Mouse (Mus musculus): ENCODE data around the gene Actg1. TPM values are rescaled to one million over a fixed set of nuclear protein-coding genes. Genes with fewer than 3 reads are reported as not detected.

Gene Actg1
- polyA plus RNA-seq, 1 experiment from 2014 or later = 2,251 TPM

GRCm38 (mm10) chr11:120335431-120336021 lies 12.8 kb downstream of the Actg1 start:
- no peaks in the 10 kb centered on the region for H3K4me1 ChIP-seq (replicated peaks; ENCODE audit: insufficient read depth, low read length)
- no peak for TF ChIP-seq CTCF (IDR thresholded peaks at IDR 0.05; ENCODE audit: low read depth)
- DNase-seq (ENCODE audit: low spot score) = no peak
- no peak overlapping the region for H3K4me2 ChIP-seq (ENCODE audit: low read length)
- no peak overlapping the region for H3K27ac ChIP-seq
- H3K27me3 ChIP-seq (ENCODE audit: insufficient read depth, low read length) = no peaks in the 10 kb centered on the region
- no peak for ATAC-seq (replicated peaks; ENCODE audit: low FRiP score, low read depth)
- 81% methylated on average over 6 of the region's 6 CpGs for WGBS
- no peak overlapping the region for H3K4me3 ChIP-seq (replicated peaks; ENCODE audit: low read depth, low read length)
- H3K9me3 ChIP-seq (replicated peaks; ENCODE audit: low read length) = no peaks in the 10 kb centered on the region
- H3K36me3 ChIP-seq (ENCODE audit: insufficient read depth, low read length) = no peaks in the 10 kb centered on the region
- no peak overlapping the region for H3K9ac ChIP-seq (ENCODE audit: low read depth, low read length)

DNA sequence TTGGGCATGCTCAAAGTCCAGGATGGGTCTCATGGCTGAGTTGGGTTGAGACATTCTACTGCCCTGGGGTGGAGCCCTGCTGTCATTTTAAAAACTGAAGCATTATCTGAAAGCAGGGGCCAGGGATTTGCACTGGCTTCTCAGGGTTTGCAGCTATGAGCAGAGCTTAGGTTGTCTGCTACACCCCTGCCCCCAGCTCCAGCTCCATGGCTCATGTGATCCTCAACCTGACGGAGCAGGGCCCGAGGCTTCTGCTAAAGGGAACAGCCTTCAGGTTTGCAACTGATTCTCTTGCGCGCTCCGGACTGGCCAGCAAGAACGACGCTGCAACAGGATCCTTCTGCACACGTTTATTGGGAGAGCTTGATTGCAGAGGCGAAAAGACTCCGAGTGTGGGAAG lies 28.2 kb downstream of the Actg1 start:
- WGBS = 95% methylated on average over 10 of the region's 10 CpGs
- H3K27me3 ChIP-seq (ENCODE audit: insufficient read depth, low read length) = no peaks in the 10 kb centered on the region
- H3K4me1 ChIP-seq (replicated peaks; ENCODE audit: insufficient read depth, low read length) = peaks cover 8% of the 10 kb centered on the region; the same call in 1 of the 2 replicates
- no peak overlapping the region for H3K9ac ChIP-seq (ENCODE audit: low read depth, low read length)
- ATAC-seq (replicated peaks; ENCODE audit: low FRiP score, low read depth) (no peak), DNase-seq (ENCODE audit: low spot score) (no peak)
- H3K27ac ChIP-seq = no peak overlapping the region
- no peaks in the 10 kb centered on the region for H3K9me3 ChIP-seq (replicated peaks; ENCODE audit: low read length)
- no peak for TF ChIP-seq CTCF (IDR thresholded peaks at IDR 0.05; ENCODE audit: low read depth)
- no peak overlapping the region for H3K4me2 ChIP-seq (ENCODE audit: low read length)
- no peaks in the 10 kb centered on the region for H3K36me3 ChIP-seq (ENCODE audit: insufficient read depth, low read length)
- H3K4me3 ChIP-seq (replicated peaks; ENCODE audit: low read depth, low read length) = no peak overlapping the region

DNA sequence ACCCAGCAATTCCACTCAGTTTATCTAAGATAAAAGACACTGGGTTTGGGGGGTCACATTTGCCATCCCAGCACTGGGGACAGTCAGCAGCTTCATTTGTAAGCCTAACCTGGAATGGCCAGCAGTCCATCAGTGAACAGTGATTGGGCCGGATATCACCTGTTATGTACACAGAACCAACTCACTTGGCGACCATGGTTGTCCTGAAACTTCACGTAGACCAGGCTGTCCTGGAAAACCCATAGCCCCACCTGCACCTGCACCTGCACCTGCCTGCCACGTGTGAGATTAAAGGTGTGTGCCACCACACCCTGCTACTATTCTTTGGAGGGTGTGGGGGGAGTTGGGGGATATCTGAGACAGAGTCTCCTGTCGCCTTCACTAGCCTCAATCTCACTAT lies 29.0 kb downstream of the Actg1 start:
- no peaks in the 10 kb centered on the region for H3K27me3 ChIP-seq (ENCODE audit: insufficient read depth, low read length)

DNA sequence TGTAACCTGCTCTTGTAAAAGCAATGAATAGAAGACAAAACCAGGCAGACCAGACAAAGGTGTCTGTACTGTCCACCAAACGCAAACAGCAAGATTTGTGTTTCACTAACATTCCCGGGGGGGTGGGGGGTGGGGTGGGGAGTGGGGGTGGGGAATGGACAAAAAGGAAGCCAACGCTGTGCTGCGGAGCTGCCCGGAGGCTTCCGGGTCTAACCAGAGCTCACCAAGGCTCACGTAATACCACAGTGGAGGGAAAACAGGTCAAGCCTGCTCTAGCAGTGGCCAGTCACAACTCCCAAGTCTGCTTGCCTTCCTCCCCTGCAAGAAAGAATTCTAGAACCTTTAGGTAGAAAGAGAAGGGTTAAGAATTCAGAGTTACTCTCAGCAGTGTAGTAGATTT lies 30.9 kb downstream of the Actg1 start:
- DNase-seq (ENCODE audit: low spot score) (no peak), ATAC-seq (replicated peaks; ENCODE audit: low FRiP score, low read depth) (no peak)
- Histone ChIP-seq H3K4me2 (ENCODE audit: low read length) (peak overlapping the region; percentile 87), H3K4me3 (replicated peaks; ENCODE audit: low read depth, low read length) (no peak overlapping the region), H3K27ac (peak overlapping the region; percentile 97), H3K36me3 (ENCODE audit: insufficient read depth, low read length) (no peaks in the 10 kb centered on the region), H3K27me3 (ENCODE audit: insufficient read depth, low read length) (no peaks in the 10 kb centered on the region), H3K9me3 (replicated peaks; ENCODE audit: low read length) (no peaks in the 10 kb centered on the region), H3K4me1 (replicated peaks; ENCODE audit: insufficient read depth, low read length) (peaks cover 8% of the 10 kb centered on the region; the same call in 1 of the 2 replicates), H3K9ac (ENCODE audit: low read depth, low read length) (no peak overlapping the region)
- WGBS = 50% methylated on average over 7 of the region's 7 CpGs
- TF ChIP-seq CTCF (IDR thresholded peaks at IDR 0.05; ENCODE audit: low read depth) = no peak

More for the DNA sequence above, 29.0 kb downstream of the Actg1 start:
- H3K4me2 ChIP-seq (ENCODE audit: low read length) = no peak overlapping the region
- no peak overlapping the region for H3K27ac ChIP-seq
- no peaks in the 10 kb centered on the region for H3K9me3 ChIP-seq (replicated peaks; ENCODE audit: low read length)
- H3K9ac ChIP-seq (ENCODE audit: low read depth, low read length) = no peak overlapping the region
- WGBS = 95% methylated on average over 5 of the region's 5 CpGs
- DNase-seq (ENCODE audit: low spot score) = no peak
- H3K36me3 ChIP-seq (ENCODE audit: insufficient read depth, low read length) = no peaks in the 10 kb centered on the region
- no peak for ATAC-seq (replicated peaks; ENCODE audit: low FRiP score, low read depth)
- no peak overlapping the region for H3K4me3 ChIP-seq (replicated peaks; ENCODE audit: low read depth, low read length)
- TF ChIP-seq CTCF (IDR thresholded peaks at IDR 0.05; ENCODE audit: low read depth) = no peak
- peaks cover 8% of the 10 kb centered on the region; the same call in 1 of the 2 replicates for H3K4me1 ChIP-seq (replicated peaks; ENCODE audit: insufficient read depth, low read length)

GRCm38 (mm10) chr11:120316690-120317254 lies 31.6 kb downstream of the Actg1 start:
- peaks cover 10% of the 10 kb centered on the region; the same call in 1 of the 2 replicates for H3K4me1 ChIP-seq (replicated peaks; ENCODE audit: insufficient read depth, low read length)
- H3K36me3 ChIP-seq (ENCODE audit: insufficient read depth, low read length) = no peaks in the 10 kb centered on the region
- no peaks in the 10 kb centered on the region for H3K9me3 ChIP-seq (replicated peaks; ENCODE audit: low read length)
- 8% methylated on average over 13 of the region's 13 CpGs for WGBS
- no peaks in the 10 kb centered on the region for H3K27me3 ChIP-seq (ENCODE audit: insufficient read depth, low read length)
- H3K9ac ChIP-seq (ENCODE audit: low read depth, low read length) = peak overlapping the region; percentile 71
- TF ChIP-seq CTCF (IDR thresholded peaks at IDR 0.05; ENCODE audit: low read depth) = no peak
- peak overlapping the region; percentile 44 for H3K4me3 ChIP-seq (replicated peaks; ENCODE audit: low read depth, low read length)
- peak overlapping the region; percentile 87 for H3K4me2 ChIP-seq (ENCODE audit: low read length)
- no peak for ATAC-seq (replicated peaks; ENCODE audit: low FRiP score, low read depth)
- DNase-seq (ENCODE audit: low spot score) = peak; percentile 47
- peak overlapping the region; percentile 97 for H3K27ac ChIP-seq

DNA sequence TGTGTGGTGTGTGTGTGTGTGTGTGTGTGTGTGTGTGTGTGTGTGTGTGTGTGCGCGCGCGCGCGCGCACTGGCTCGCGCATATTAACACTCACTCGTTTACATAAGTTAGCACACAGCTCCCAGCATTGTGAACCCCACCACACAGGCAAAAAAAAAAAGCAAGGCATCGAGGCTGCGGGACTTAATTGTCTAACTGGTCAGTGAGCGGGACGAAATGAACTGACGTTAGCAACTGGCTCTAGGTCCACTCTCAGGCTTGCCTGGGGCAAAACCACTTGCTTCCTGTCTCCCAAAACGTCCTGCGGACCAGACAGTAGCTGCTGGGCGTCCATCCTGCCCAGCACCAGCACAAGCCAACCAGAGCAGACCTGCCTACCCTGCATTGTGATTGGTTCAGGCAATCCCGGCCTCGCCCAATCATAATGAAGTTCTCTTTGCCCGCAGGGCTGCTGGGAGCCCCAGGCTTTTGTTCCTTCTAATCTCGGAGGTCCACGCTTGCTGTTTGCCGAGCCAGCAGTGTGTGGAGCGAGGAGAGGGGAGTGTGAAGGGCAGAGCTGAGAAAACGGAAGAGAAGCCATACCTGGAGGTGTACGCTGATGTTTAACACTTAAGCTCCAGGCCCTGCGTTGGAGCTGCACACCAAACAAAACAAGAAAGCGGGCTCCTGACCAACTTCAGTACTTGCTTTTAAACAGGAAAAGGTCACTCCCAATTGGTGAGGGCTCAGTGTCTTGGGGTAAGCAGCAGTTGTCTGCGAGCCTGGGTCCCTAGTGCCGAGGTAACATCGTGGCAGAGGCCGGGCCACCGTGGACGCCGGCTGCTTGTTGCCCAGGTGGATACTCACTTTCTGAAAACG lies 32.3 kb downstream of the Actg1 start:
- Histone ChIP-seq H3K4me3 (replicated peaks; ENCODE audit: low read depth, low read length) (peak overlapping the region; percentile 44), H3K4me2 (ENCODE audit: low read length) (peak overlapping the region; percentile 87), H3K9ac (ENCODE audit: low read depth, low read length) (peak overlapping the region; percentile 71), H3K36me3 (ENCODE audit: insufficient read depth, low read length) (no peaks in the 10 kb centered on the region), H3K27me3 (ENCODE audit: insufficient read depth, low read length) (no peaks in the 10 kb centered on the region), H3K9me3 (replicated peaks; ENCODE audit: low read length) (no peaks in the 10 kb centered on the region), H3K4me1 (replicated peaks; ENCODE audit: insufficient read depth, low read length) (peaks cover 17% of the 10 kb centered on the region; the same call in 1 of the 2 replicates), H3K27ac (peak overlapping the region; percentile 97)
- ATAC-seq (replicated peaks; ENCODE audit: low FRiP score, low read depth) = peak; percentile 93
- no peak for TF ChIP-seq CTCF (IDR thresholded peaks at IDR 0.05; ENCODE audit: low read depth)
- 4% methylated on average over 34 of the region's 37 CpGs for WGBS
- DNase-seq (ENCODE audit: low spot score) = peak; percentile 98
